In genomic region chr8:115330671-115331070, GRCm38 (mm10) we compare ENCODE assay signal across 30 mouse cellular contexts.
DNase-seq lines count a peak whose midpoint lies in the region; ATAC-seq and TF ChIP-seq lines count a peak whose summit lies in the region.
"Had no signal": no experiment of that assay in that cellular context is flagged by ENCODE, and none has a peak within 500 bp of the region (broad histone marks: within the 10 kb centered on the region; RNA-seq: fewer than 3 reads in every experiment).

No protein-coding gene starts in this region.

- no peak overlapping the region for H3K4me3 ChIP-seq in forebrain, postnatal 0 days (ENCODE audit: low read depth, low read length)
- H3K4me3 ChIP-seq in forebrain, embryonic 15.5 days = no peak overlapping the region
- H3K4me3 ChIP-seq: embryonic facial prominence, embryonic 12.5 days; gastrocnemius, adult 2 months; hindbrain, embryonic 12.5 days; liver, embryonic 13.5 days; midbrain, embryonic 12.5 days had no signal

- H3K9ac ChIP-seq in forebrain, postnatal 0 days = no peak overlapping the region
- no peak overlapping the region for H3K9ac ChIP-seq in forebrain, embryonic 15.5 days (replicated peaks)
- H3K9ac ChIP-seq: embryonic facial prominence, embryonic 12.5 days; hindbrain, embryonic 12.5 days; liver, embryonic 13.5 days; midbrain, embryonic 12.5 days had no signal

- no peak overlapping the region for H3K4me2 ChIP-seq in forebrain, postnatal 0 days (ENCODE audit: low read depth)
- H3K4me2 ChIP-seq in forebrain, embryonic 15.5 days (replicated peaks) = no peak overlapping the region
- H3K4me2 ChIP-seq: embryonic facial prominence, embryonic 12.5 days; heart, embryonic 11.5 days; hindbrain, embryonic 12.5 days; liver, embryonic 13.5 days; midbrain, embryonic 12.5 days had no signal

- no peaks in the 10 kb centered on the region for H3K27me3 ChIP-seq in forebrain, postnatal 0 days (ENCODE audit: insufficient read depth, low read length)
- no peaks in the 10 kb centered on the region for H3K27me3 ChIP-seq in forebrain, embryonic 15.5 days
- H3K27me3 ChIP-seq: embryonic facial prominence, embryonic 12.5 days; hindbrain, embryonic 12.5 days; liver, embryonic 13.5 days; megakaryocyte, embryonic 14.5 days; midbrain, embryonic 12.5 days had no signal

- no peaks in the 10 kb centered on the region for H3K9me3 ChIP-seq in forebrain, postnatal 0 days (ENCODE audit: low read length)
- no peaks in the 10 kb centered on the region for H3K9me3 ChIP-seq in forebrain, embryonic 15.5 days
- H3K9me3 ChIP-seq: embryonic facial prominence, embryonic 12.5 days; hindbrain, embryonic 12.5 days; liver, embryonic 13.5 days; midbrain, embryonic 12.5 days had no signal

- no peak overlapping the region for H3K27ac ChIP-seq in forebrain, postnatal 0 days (ENCODE audit: low read depth, low read length)
- no peak overlapping the region for H3K27ac ChIP-seq in forebrain, embryonic 15.5 days (replicated peaks)
- H3K27ac ChIP-seq: embryonic facial prominence, embryonic 12.5 days; gastrocnemius, adult 2 months; hindbrain, embryonic 12.5 days; kidney, postnatal 0 days; liver, embryonic 13.5 days; midbrain, embryonic 12.5 days had no signal

- H3K4me1 ChIP-seq in forebrain, postnatal 0 days (ENCODE audit: insufficient read depth) = no peaks in the 10 kb centered on the region
- H3K4me1 ChIP-seq in forebrain, embryonic 15.5 days = peaks cover 4% of the 10 kb centered on the region; the same call in 1 of the 2 replicates
- H3K4me1 ChIP-seq: embryonic facial prominence, embryonic 12.5 days; hindbrain, embryonic 12.5 days; liver, embryonic 13.5 days; megakaryocyte, embryonic 14.5 days; midbrain, embryonic 12.5 days had no signal

- WGBS in forebrain, postnatal 0 days = 54% methylated on average over 11 of the region's 11 CpGs
- WGBS in forebrain, embryonic 15.5 days = 72% methylated on average over 11 of the region's 11 CpGs

- DNase-seq in forebrain, postnatal 0 days = peak; percentile 36
- DNase-seq in layer of hippocampus, adult 18-20 months (ENCODE audit: low spot score in 2 of 2) = peak; percentile 17 to 64
- no peak for DNase-seq in layer of hippocampus, postnatal 10 days (ENCODE audit: low spot score in 2 of 2)
- DNase-seq in right cerebral cortex, adult 2 months (ENCODE audit: low spot score in 2 of 2) = peak; percentile 37 to 43
- no peak for DNase-seq in right cerebral cortex, postnatal 4 days
- DNase-seq in spleen, adult 12 weeks (ENCODE audit: low spot score) = no peak
- DNase-seq in urinary bladder, postnatal 4 days (ENCODE audit: low spot score in 2 of 2) = no peak
- DNase-seq: adrenal gland, adult 8-10 months; cerebellum, adult 8-10 months; embryo, embryonic 11 days; gastrocnemius, adult 2 months; gastrocnemius, postnatal 36 days; heart, adult 18-20 months; heart, postnatal 36 days; kidney, adult 8-10 months; kidney, postnatal 4 days; liver, embryonic 13.5 days; lung, adult 18-20 months; lung, postnatal 4 days; thymus, postnatal 4 days had no signal

- no peaks in the 10 kb centered on the region for H3K36me3 ChIP-seq in forebrain, postnatal 0 days (ENCODE audit: insufficient read depth)
- no peaks in the 10 kb centered on the region for H3K36me3 ChIP-seq in forebrain, embryonic 15.5 days
- H3K36me3 ChIP-seq: embryonic facial prominence, embryonic 12.5 days; G1E; hindbrain, embryonic 12.5 days; liver, embryonic 13.5 days; midbrain, embryonic 12.5 days had no signal

- ATAC-seq in forebrain, postnatal 0 days = no peak
- no peak for ATAC-seq in forebrain, embryonic 15.5 days (replicated peaks)
- ATAC-seq: forebrain, embryonic 14.5 days; lung, postnatal 0 days had no signal

- no peak for TF ChIP-seq CTCF in forebrain, postnatal 0 days (IDR thresholded peaks at IDR 0.05; ENCODE audit: low read depth)

Comparison
In these comparisons a context has a peak if more than half of its experiments do, and no peak if none do; other contexts are left out.
1. DNase-seq: peak in forebrain, postnatal 0 days (single experiment), layer of hippocampus, adult 18-20 months (2 of 2) and right cerebral cortex, adult 2 months (2 of 2); none in layer of hippocampus, postnatal 10 days (0 of 2), right cerebral cortex, postnatal 4 days (single experiment), spleen, adult 12 weeks (single experiment) and urinary bladder, postnatal 4 days (0 of 2).